Mouse (Mus musculus) ES-Bruce4 (cell line): ENCODE data around the gene Cntn6. TPM values are rescaled to one million over a fixed set of nuclear protein-coding genes. Genes with fewer than 3 reads are reported as not detected.

Experiments used
- H3K27ac ChIP-seq: 2 replicates; pipeline ENCODE4 v1.5.1; 2012; ENCODE audit warnings: low read length, inconsistent platforms; ENCODE audit not compliant: insufficient read depth
- H3K27me3 ChIP-seq: 2 replicates; pipeline ENCODE4 v1.6.1; 2012; ENCODE audit warnings: mild to moderate bottlenecking, low read length, inconsistent platforms; ENCODE audit not compliant: control insufficient read depth, poor library complexity, insufficient read depth, severe bottlenecking
- H3K36me3 ChIP-seq: 2 replicates; pipeline ENCODE4 v1.6.1; 2012; ENCODE audit warnings: inconsistent platforms, mild to moderate bottlenecking, low read length, moderate library complexity; ENCODE audit not compliant: control insufficient read depth, poor library complexity, insufficient read depth, severe bottlenecking
- H3K4me1 ChIP-seq: one replicate; pipeline ENCODE4 v1.8.1; 2011; ENCODE audit warnings: low read length; ENCODE audit not compliant: control insufficient read depth, insufficient read depth
- H3K4me3 ChIP-seq: 2 replicates; pipeline ENCODE4 v1.5.1; 2011; ENCODE audit warnings: low read depth, mild to moderate bottlenecking, low read length
- H3K9ac ChIP-seq: 2 replicates; pipeline ENCODE4 v1.6.1; 2012; ENCODE audit warnings: low read depth, mild to moderate bottlenecking, inconsistent platforms; ENCODE audit not compliant: poor library complexity, severe bottlenecking
- H3K9me3 ChIP-seq: replicated peaks from 2 replicates; pipeline ENCODE4 v1.6.1; 2012; ENCODE audit warnings: mild to moderate bottlenecking, low read length, inconsistent platforms; ENCODE audit not compliant: control insufficient read depth, poor library complexity, insufficient read depth, severe bottlenecking
- CTCF ChIP-seq: IDR thresholded peaks from one replicate; pipeline ENCODE4 v1.8.1; 2011; ENCODE audit warnings: low read depth, low read length
- EP300 ChIP-seq: IDR thresholded peaks from 2 replicates; pipeline ENCODE4 v1.6.1; 2011; ENCODE audit warnings: low read depth, low read length; ENCODE audit not compliant: insufficient read depth
- POLR2A ChIP-seq: IDR thresholded peaks from one replicate; pipeline ENCODE4 v1.8.1; 2011; ENCODE audit warnings: low read length; ENCODE audit not compliant: insufficient read depth
- polyA plus RNA-seq: library from polyadenylated mRNA; stranded (reverse); fragments of >200 nt; gene quantifications from 2 replicates; pipeline ENCODE4 v1.2.4, GENCODE M21; 2011; ENCODE audit warnings: low read depth; ENCODE audit not compliant: missing spikeins, insufficient read depth, insufficient read length

Gene Cntn6
- polyA plus RNA-seq: not detected in 2 replicates

DNA sequence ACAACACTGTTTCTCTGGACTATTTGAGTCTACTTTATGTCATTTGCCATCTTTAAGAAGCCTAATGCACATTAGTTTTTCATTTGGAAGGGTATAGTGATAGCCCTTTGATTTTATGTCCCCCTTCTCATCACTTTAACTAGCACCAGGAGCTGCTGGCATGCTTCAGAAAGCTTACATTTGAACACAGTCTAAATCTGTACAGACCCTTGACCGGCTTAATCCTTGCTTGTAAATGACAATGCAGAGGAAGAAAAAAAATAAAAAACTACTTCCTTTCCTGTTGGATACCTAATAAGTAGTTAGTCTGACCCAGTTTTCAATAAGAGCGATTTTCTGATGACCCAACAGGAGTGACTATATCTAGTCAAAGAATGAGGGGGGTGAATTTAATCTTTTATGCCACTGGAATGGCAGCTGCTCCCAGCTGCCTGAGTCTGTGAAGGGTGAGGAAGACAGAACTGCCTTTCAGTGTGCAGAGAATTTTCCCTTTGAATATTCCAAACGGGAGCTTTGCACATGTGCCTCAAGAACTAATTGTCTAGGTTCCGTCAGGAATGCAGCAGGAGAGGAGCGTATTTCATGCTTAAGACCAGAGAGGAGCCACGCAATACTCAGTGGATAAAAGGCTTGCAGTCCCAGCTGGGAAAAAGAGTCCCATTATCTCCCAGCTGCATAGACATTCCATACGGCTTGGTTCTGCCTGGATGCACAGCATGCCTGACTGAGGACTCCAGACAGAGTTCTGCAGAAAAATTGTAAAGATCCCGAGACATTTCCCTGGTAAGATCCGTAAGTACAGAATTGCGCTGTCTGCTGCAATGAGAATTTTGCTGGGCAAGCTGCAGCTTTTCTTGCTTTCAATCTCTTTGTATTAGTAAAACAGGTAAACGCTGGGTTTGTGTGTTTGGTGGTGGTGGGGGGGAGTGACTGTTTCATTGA, at the start of gene Cntn6:
TSS of gene Cntn6 (plus strand) at position 301 of the 942 bp plus-strand sequence.
- Histone ChIP-seq H3K36me3 (no peaks in the 10 kb centered on the region), H3K9me3 (no peaks in the 10 kb centered on the region; the same call in 1 of the 2 replicates), H3K4me1 (no peaks in the 10 kb centered on the region), H3K4me3 (no peak within 1 kb of the TSS), H3K27ac (no peak within 1 kb of the TSS), H3K27me3 (no peaks in the 10 kb centered on the region), H3K9ac (no peak within 1 kb of the TSS)
- no peak for TF ChIP-seq CTCF
- no peak for TF ChIP-seq EP300
- TF ChIP-seq POLR2A: no peak

DNA sequence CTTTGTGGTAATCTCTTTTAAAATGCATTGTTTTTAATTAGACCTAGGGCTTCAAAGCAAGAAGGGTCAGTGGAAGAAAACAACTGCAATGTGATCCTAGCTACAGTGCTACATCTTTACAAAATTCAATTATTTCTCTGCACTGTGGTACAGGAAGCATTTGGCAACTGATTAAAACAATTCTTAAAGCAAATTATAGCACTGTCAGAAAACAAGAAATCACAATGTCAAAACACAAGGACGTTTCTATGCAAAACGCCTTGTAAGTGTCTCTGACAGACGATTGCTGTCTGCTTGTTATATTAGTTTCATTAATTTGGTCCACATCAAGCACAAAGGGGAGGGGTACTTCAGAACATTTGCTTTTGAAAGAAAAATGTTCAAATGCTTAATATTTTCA, 48.9 kb upstream of the Cntn6 start:
- Histone ChIP-seq H3K4me1 (no peaks in the 10 kb centered on the region), H3K27me3 (no peaks in the 10 kb centered on the region), H3K4me3 (no peak overlapping the region), H3K9ac (no peak overlapping the region), H3K36me3 (no peaks in the 10 kb centered on the region), H3K27ac (no peak overlapping the region), H3K9me3 (no peaks in the 10 kb centered on the region)
- TF ChIP-seq POLR2A (no peak), CTCF (no peak)

DNA sequence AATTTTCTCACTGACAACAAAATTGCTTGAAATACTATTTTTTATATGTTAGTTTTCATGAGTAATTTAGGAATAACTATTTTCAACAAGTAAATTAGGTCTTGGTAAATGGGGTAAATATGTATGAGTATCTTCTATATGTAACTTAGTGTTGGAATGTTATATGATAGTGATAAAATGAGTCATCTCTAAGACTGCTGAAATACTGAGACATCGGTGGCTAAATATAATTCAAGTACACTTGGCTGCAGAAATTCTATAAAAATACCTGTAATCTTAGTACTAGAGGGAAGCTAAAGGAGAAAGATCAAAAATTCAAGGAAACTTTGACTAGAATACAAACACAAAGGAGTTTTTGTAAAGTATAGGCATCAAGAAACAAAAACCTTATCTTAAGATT, 21.9 kb upstream of the Cntn6 start:
- Histone ChIP-seq H3K36me3 (no peaks in the 10 kb centered on the region), H3K27ac (no peak overlapping the region), H3K9ac (no peak overlapping the region), H3K4me1 (no peaks in the 10 kb centered on the region), H3K4me3 (no peak overlapping the region), H3K9me3 (no peaks in the 10 kb centered on the region), H3K27me3 (no peaks in the 10 kb centered on the region)
- TF ChIP-seq POLR2A: no peak
- TF ChIP-seq EP300: no peak
- no peak for TF ChIP-seq CTCF

DNA sequence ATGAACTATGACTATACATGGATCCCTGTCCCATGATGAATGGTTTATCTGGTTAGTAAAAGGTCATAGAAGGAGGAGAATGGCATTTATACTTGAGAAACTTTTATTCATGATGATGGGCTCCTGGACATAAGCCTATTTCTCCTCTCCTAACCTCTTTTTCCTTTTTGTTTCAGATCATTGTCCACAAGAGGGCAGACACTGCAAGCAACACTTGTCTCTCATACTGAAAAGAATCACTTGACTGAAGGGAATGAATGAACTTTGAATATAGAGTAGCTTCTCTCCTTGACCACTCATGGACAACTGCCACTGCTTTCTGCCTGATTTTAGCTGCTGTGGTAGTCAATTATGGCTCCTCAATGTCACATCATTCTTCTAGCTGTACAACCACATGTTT, 13.3 kb upstream of the Cntn6 start:
- Histone ChIP-seq H3K9me3 (no peaks in the 10 kb centered on the region), H3K27ac (no peak overlapping the region)
- TF ChIP-seq CTCF (no peak), EP300 (no peak), POLR2A (no peak)

DNA sequence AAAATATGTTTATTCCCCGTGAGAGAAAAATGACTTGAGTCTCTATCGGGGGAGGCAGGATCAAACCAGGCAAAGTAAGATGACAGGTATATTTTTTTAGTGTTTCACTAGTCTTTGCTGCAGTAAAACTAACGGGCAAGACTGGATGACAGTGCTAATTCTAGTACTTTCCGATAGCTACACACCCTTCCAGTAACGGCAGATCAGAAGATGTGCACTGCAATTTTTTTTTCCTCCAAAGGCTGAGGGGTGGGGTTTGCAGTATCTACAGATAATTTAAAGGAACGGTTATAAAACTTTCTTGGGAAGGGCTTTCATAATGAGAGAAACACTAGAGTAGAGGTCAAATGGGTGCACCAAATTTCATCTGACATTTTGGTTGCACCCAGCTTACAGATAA, 869 bp downstream of the Cntn6 start:
- no peak overlapping the region for H3K27ac ChIP-seq
- no peaks in the 10 kb centered on the region; the same call in 1 of the 2 replicates for H3K9me3 ChIP-seq
- H3K9ac ChIP-seq: no peak overlapping the region
- H3K27me3 ChIP-seq: no peaks in the 10 kb centered on the region
- TF ChIP-seq CTCF: no peak
- no peak for TF ChIP-seq POLR2A
- no peak for TF ChIP-seq EP300
- no peak overlapping the region for H3K4me3 ChIP-seq
- no peaks in the 10 kb centered on the region for H3K36me3 ChIP-seq
- H3K4me1 ChIP-seq: no peaks in the 10 kb centered on the region

More for the DNA sequence above, 13.3 kb upstream of the Cntn6 start:
- Histone ChIP-seq H3K27me3 (no peaks in the 10 kb centered on the region), H3K36me3 (no peaks in the 10 kb centered on the region), H3K9ac (no peak overlapping the region), H3K4me3 (no peak overlapping the region), H3K4me1 (no peaks in the 10 kb centered on the region)

DNA sequence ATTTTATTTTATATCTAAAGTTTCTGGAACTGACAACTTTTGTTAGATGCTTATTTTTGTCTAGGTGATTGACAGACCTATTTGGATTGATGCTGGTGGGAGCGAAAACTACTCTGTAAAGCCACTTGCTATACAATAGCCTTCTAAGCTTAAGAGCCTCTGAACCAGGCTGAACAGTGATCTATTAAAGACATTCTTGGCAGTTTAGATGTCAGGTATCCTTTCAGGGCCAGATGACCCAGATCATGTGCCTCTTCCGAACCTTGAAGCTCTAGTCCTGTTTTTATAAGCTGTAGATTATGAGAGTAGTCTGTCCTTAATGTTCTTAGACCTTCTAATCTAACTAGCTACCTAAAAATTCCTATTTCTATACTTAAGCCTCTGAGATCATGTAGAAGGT, 3.2 kb downstream of the Cntn6 start:
- H3K27ac ChIP-seq: no peak overlapping the region
- H3K36me3 ChIP-seq: no peaks in the 10 kb centered on the region
- H3K27me3 ChIP-seq: no peaks in the 10 kb centered on the region
- no peaks in the 10 kb centered on the region for H3K4me1 ChIP-seq
- no peak overlapping the region for H3K9ac ChIP-seq
- H3K9me3 ChIP-seq: no peaks in the 10 kb centered on the region; the same call in 1 of the 2 replicates
- no peak overlapping the region for H3K4me3 ChIP-seq
- TF ChIP-seq EP300 (no peak), POLR2A (no peak), CTCF (no peak)
